Mouse (Mus musculus) neural tube, embryonic 15.5 days (tissue): ENCODE measurements around the gene Akr1d1. TPM values are rescaled to one million over a fixed set of nuclear protein-coding genes. Genes with fewer than 3 reads are reported as not detected.

ENCODE experiments used
- ATAC-seq: fragments of 200-750 bp; cut with Nextera tagmentation; 2 replicates; pipeline ENCODE4 v1.8.0; 2017; ENCODE audit warnings: mild to moderate bottlenecking, moderate TSS enrichment, moderate library complexity; ENCODE audit not compliant: low FRiP score
- H3K27ac ChIP-seq: fragments of 300-500 bp; sonication (generic); replicated peaks from 2 replicates; pipeline ENCODE4 v1.5.1; 2015; ENCODE audit warnings: mild to moderate bottlenecking, inconsistent platforms
- H3K27me3 ChIP-seq: fragments of 300-500 bp; sonication (generic); replicated peaks from 2 replicates; pipeline ENCODE4 v1.6.1; 2015; ENCODE audit warnings: inconsistent platforms
- H3K36me3 ChIP-seq: fragments of 300-500 bp; sonication (generic); 2 replicates; pipeline ENCODE4 v1.6.1; 2015; ENCODE audit warnings: inconsistent platforms
- H3K4me1 ChIP-seq: fragments of 300-500 bp; sonication (generic); 2 replicates; pipeline ENCODE4 v1.6.1; 2015; ENCODE audit warnings: inconsistent platforms
- H3K4me2 ChIP-seq: fragments of 300-500 bp; sonication (generic); 2 replicates; pipeline ENCODE4 v1.6.1; 2015; ENCODE audit warnings: inconsistent platforms, mild to moderate bottlenecking, moderate library complexity
- H3K4me3 ChIP-seq: fragments of 300-500 bp; sonication (generic); replicated peaks from 2 replicates; pipeline ENCODE4 v1.5.1; 2015; ENCODE audit warnings: mild to moderate bottlenecking, inconsistent platforms
- H3K9ac ChIP-seq: fragments of 300-500 bp; sonication (generic); replicated peaks from 2 replicates; pipeline ENCODE4 v1.6.1; 2015; ENCODE audit warnings: mild to moderate bottlenecking, inconsistent platforms
- H3K9me3 ChIP-seq: fragments of 300-500 bp; sonication (generic); replicated peaks from 2 replicates; pipeline ENCODE4 v1.6.1; 2016; ENCODE audit warnings: inconsistent platforms
- WGBS: fragments of 180-500 bp; shearing (Covaris S2); methylation state at CpG from one replicate; pipeline ENCODE4 v1.1.7; 2015; ENCODE audit warnings: mixed read lengths; 5-methylcytosine and 5-hydroxymethylcytosine counted together
- polyA plus RNA-seq: library from polyadenylated mRNA; unstranded; fragments of >200 nt; fragmentation: Nextera tagmentation; extraction: Ambion mirVana; gene quantifications from 2 replicates; pipeline ENCODE4 v1.2.1, GENCODE M21; 2015

Gene Akr1d1
- polyA plus RNA-seq, 1 experiment from 2014 or later = not detected

GRCm38 (mm10) chr6:37532036-37532435 lies 2.1 kb downstream of the Akr1d1 start:
- H3K9ac ChIP-seq = no peak overlapping the region
- no peaks in the 10 kb centered on the region for H3K27me3 ChIP-seq
- no peaks in the 10 kb centered on the region for H3K9me3 ChIP-seq
- no peak overlapping the region for H3K27ac ChIP-seq
- 88% methylated on average over 3 of the region's 3 CpGs for WGBS
- no peaks in the 10 kb centered on the region for H3K4me1 ChIP-seq
- ATAC-seq = no peak
- no peaks in the 10 kb centered on the region for H3K36me3 ChIP-seq
- no peak overlapping the region for H3K4me3 ChIP-seq
- no peak overlapping the region for H3K4me2 ChIP-seq

- ATAC-seq = no peak
- H3K9me3 ChIP-seq = no peaks in the 10 kb centered on the region
- no peaks in the 10 kb centered on the region for H3K27me3 ChIP-seq
- no peaks in the 10 kb centered on the region for H3K4me1 ChIP-seq
- 90% methylated on average over 3 of the region's 3 CpGs for whole genome bisulfite sequencing
- no peak overlapping the region for H3K4me3 ChIP-seq
- H3K4me2 ChIP-seq = no peak overlapping the region
- no peak overlapping the region for H3K27ac ChIP-seq
- H3K9ac ChIP-seq = no peak overlapping the region
- H3K36me3 ChIP-seq = no peaks in the 10 kb centered on the region
Observed at GRCm38 (mm10) chr6:37536831-37537230, 6.9 kb downstream of the Akr1d1 start.

DNA sequence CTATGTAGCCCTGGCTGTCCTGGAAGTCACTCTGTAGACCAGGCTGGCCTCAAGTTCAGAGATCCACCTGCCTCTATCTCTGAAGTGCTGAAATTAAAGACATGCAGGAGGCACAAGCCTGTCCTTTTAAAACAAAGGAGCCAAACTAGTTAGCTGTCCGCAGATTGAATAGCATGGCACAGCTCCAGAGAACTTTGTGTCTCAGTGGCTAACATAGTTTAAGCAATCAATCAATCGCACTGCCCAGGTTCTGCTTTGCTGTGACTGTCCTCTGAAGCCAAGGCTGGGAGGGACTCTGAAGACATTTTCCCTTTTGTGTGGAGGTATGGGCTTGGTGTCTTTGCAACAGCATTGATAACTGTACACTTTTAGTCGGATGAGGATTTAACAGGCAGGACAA lies 7.8 kb downstream of the Akr1d1 start:
- Histone ChIP-seq H3K27ac (no peak overlapping the region), H3K36me3 (no peaks in the 10 kb centered on the region), H3K4me1 (no peaks in the 10 kb centered on the region), H3K27me3 (no peaks in the 10 kb centered on the region), H3K4me2 (no peak overlapping the region), H3K4me3 (no peak overlapping the region), H3K9me3 (no peaks in the 10 kb centered on the region), H3K9ac (no peak overlapping the region)
- WGBS = 80% methylated on average over 3 of the region's 3 CpGs
- ATAC-seq = no peak

GRCm38 (mm10) chr6:37538792-37539191 lies 8.8 kb downstream of the Akr1d1 start:
- H3K27ac ChIP-seq = no peak overlapping the region
- H3K27me3 ChIP-seq = no peaks in the 10 kb centered on the region
- ATAC-seq = no peak
- no peak overlapping the region for H3K4me2 ChIP-seq
- WGBS = 92% methylated on average over 5 of the region's 5 CpGs
- no peaks in the 10 kb centered on the region for H3K4me1 ChIP-seq
- no peaks in the 10 kb centered on the region for H3K9me3 ChIP-seq
- no peak overlapping the region for H3K4me3 ChIP-seq
- H3K36me3 ChIP-seq = no peaks in the 10 kb centered on the region
- no peak overlapping the region for H3K9ac ChIP-seq

DNA sequence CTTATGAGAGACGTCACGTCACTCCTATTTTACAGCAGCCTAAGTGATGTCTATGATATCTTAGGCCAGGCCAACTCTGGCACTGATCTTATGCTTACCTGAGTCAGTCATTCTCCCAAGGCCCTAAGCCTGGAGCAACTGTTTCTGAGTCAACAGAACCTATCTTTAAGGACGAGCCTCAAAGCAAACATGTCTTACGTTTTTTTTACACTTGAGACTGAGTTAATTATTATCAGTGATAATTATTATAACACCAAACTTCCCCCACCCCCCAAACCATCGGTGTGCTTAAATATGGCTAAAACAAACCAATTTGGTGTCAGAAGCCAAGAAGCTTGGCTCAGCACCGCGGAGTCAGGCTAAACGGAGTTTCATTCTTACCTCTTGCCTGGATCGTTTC lies 9.4 kb downstream of the Akr1d1 start:
- H3K36me3 ChIP-seq = no peaks in the 10 kb centered on the region
- 91% methylated on average over 9 of the region's 9 CpGs for WGBS

DNA sequence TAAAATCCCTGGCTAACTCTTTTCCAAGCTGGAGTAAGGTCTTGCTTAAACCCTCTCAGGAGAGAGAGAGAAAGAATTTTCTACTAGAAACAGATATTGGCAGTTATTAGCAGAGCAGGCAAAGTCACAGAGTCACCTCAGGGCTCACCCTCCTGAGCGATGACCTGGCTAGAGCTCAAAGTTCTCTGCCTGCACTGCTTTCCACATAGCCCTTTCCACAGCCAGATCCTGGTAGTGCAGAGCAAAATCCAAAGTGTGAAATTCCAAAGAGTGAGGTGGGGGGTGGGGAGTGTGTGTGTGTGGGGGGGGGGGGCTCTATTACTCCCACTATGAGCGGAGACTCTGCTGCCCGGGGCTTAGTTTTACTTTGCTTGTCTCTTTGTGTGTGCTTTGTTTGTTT lies 10.1 kb downstream of the Akr1d1 start:
- H3K36me3 ChIP-seq = no peaks in the 10 kb centered on the region
- no peaks in the 10 kb centered on the region for H3K27me3 ChIP-seq
- H3K4me1 ChIP-seq = no peaks in the 10 kb centered on the region
- no peak overlapping the region for H3K9ac ChIP-seq
- no peaks in the 10 kb centered on the region for H3K9me3 ChIP-seq
- no peak overlapping the region for H3K27ac ChIP-seq
- WGBS = 76% methylated on average over 3 of the region's 3 CpGs
- H3K4me2 ChIP-seq = no peak overlapping the region
- no peak for ATAC-seq
- H3K4me3 ChIP-seq = no peak overlapping the region

More for the DNA sequence above, 9.4 kb downstream of the Akr1d1 start:
- Histone ChIP-seq H3K9ac (no peak overlapping the region), H3K27ac (no peak overlapping the region), H3K9me3 (no peaks in the 10 kb centered on the region), H3K27me3 (no peaks in the 10 kb centered on the region), H3K4me3 (no peak overlapping the region), H3K4me1 (no peaks in the 10 kb centered on the region), H3K4me2 (no peak overlapping the region)
- ATAC-seq = no peak

GRCm38 (mm10) chr6:37541171-37541570 lies 11.2 kb downstream of the Akr1d1 start:
- H3K9me3 ChIP-seq = no peaks in the 10 kb centered on the region
- no peak overlapping the region for H3K27ac ChIP-seq
- ATAC-seq = no peak
- no peak overlapping the region for H3K4me3 ChIP-seq
- H3K27me3 ChIP-seq = no peaks in the 10 kb centered on the region
- no peak overlapping the region for H3K4me2 ChIP-seq
- H3K4me1 ChIP-seq = no peaks in the 10 kb centered on the region
- no peak overlapping the region for H3K9ac ChIP-seq
- WGBS = 73% methylated on average over 3 of the region's 3 CpGs
- no peaks in the 10 kb centered on the region for H3K36me3 ChIP-seq

GRCm38 (mm10) chr6:37542145-37542544 lies 12.2 kb downstream of the Akr1d1 start:
- ATAC-seq = no peak
- no peak overlapping the region for H3K9ac ChIP-seq
- 93% methylated on average over 3 of the region's 3 CpGs for WGBS

GRCm38 (mm10) chr6:37552760-37553159 lies 22.8 kb downstream of the Akr1d1 start:
- 92% methylated on average over 2 of the region's 2 CpGs for WGBS
- Histone ChIP-seq H3K36me3 (no peaks in the 10 kb centered on the region), H3K9ac (no peak overlapping the region), H3K27ac (no peak overlapping the region), H3K27me3 (no peaks in the 10 kb centered on the region), H3K4me2 (no peak overlapping the region), H3K9me3 (no peaks in the 10 kb centered on the region), H3K4me3 (no peak overlapping the region), H3K4me1 (no peaks in the 10 kb centered on the region)
- no peak for ATAC-seq

More at GRCm38 (mm10) chr6:37542145-37542544, 12.2 kb downstream of the Akr1d1 start:
- H3K36me3 ChIP-seq = no peaks in the 10 kb centered on the region
- no peak overlapping the region for H3K27ac ChIP-seq
- H3K27me3 ChIP-seq = no peaks in the 10 kb centered on the region
- H3K4me3 ChIP-seq = no peak overlapping the region
- no peaks in the 10 kb centered on the region for H3K4me1 ChIP-seq
- H3K4me2 ChIP-seq = no peak overlapping the region
- no peaks in the 10 kb centered on the region for H3K9me3 ChIP-seq

- Histone ChIP-seq H3K9ac (no peak overlapping the region), H3K27ac (no peak overlapping the region), H3K4me2 (no peak overlapping the region), H3K4me3 (no peak overlapping the region), H3K4me1 (no peaks in the 10 kb centered on the region), H3K9me3 (no peaks in the 10 kb centered on the region), H3K27me3 (no peaks in the 10 kb centered on the region), H3K36me3 (no peaks in the 10 kb centered on the region)
- no peak for ATAC-seq
- 86% methylated on average over 3 of the region's 3 CpGs for WGBS
Observed at GRCm38 (mm10) chr6:37553926-37554325, 24.0 kb downstream of the Akr1d1 start.

DNA sequence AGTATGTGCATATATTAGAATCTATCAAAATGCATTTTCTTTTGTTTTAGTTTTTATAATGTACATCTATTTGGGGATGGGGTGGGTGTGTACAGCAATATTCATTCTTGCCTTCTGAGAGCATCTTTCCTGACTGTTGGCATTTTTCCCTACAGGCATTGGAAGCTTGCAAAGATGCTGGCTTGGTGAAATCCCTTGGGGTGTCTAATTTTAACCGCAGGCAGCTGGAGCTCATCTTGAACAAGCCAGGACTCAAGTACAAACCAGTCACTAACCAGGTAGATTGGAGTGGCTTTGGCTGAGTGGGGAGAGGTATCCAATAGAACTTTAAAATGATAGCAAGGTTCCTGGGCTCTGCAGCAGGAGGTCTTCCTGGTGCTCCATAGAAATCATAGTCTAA lies 24.4 kb downstream of the Akr1d1 start:
- Histone ChIP-seq H3K4me2 (no peak overlapping the region), H3K4me1 (no peaks in the 10 kb centered on the region), H3K36me3 (no peaks in the 10 kb centered on the region), H3K27ac (no peak overlapping the region), H3K4me3 (no peak overlapping the region), H3K27me3 (no peaks in the 10 kb centered on the region), H3K9ac (no peak overlapping the region), H3K9me3 (no peaks in the 10 kb centered on the region)
- no peak for ATAC-seq
- 73% methylated on average over 1 of the region's 1 CpGs for WGBS

DNA sequence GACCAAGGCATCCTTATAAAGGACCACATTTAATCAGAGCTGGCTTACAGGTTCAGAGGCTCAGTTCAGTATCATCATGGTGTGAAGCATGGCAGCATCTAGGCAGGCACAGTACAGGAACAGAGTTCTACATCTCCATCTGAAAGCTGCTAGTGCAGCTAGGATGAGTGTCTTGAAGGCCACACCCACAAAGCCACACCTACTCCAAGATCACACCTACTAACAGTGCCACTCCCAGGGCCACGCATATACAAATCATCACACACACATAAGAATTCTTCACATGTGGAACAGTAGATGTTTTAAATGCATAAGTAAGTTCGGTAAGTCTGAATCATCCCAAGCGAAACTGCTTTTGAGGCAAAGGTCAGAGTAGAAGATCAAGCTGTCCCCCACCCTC lies 33.9 kb downstream of the Akr1d1 start:
- Histone ChIP-seq H3K36me3 (no peaks in the 10 kb centered on the region), H3K27ac (no peak overlapping the region), H3K9me3 (no peaks in the 10 kb centered on the region), H3K4me3 (no peak overlapping the region), H3K4me2 (no peak overlapping the region), H3K9ac (no peak overlapping the region), H3K27me3 (no peaks in the 10 kb centered on the region), H3K4me1 (no peaks in the 10 kb centered on the region)
- ATAC-seq = no peak
- WGBS = 95% methylated on average over 3 of the region's 3 CpGs

GRCm38 (mm10) chr6:37567363-37567762 lies 37.4 kb downstream of the Akr1d1 start:
- H3K27me3 ChIP-seq = no peaks in the 10 kb centered on the region
- no peak for ATAC-seq
- H3K4me3 ChIP-seq = no peak overlapping the region
- H3K9me3 ChIP-seq = no peaks in the 10 kb centered on the region
- no peak overlapping the region for H3K9ac ChIP-seq
- H3K4me1 ChIP-seq = no peaks in the 10 kb centered on the region
- H3K4me2 ChIP-seq = no peak overlapping the region
- no peaks in the 10 kb centered on the region for H3K36me3 ChIP-seq
- 86% methylated on average over 1 of the region's 1 CpGs for WGBS
- no peak overlapping the region for H3K27ac ChIP-seq
